Mouse (Mus musculus): ENCODE measurements around the gene Fam198a.
A peak's percentile ranks its signal among the peaks of the same experiment; 100 is the strongest.

The Fam198a gene

DNA sequence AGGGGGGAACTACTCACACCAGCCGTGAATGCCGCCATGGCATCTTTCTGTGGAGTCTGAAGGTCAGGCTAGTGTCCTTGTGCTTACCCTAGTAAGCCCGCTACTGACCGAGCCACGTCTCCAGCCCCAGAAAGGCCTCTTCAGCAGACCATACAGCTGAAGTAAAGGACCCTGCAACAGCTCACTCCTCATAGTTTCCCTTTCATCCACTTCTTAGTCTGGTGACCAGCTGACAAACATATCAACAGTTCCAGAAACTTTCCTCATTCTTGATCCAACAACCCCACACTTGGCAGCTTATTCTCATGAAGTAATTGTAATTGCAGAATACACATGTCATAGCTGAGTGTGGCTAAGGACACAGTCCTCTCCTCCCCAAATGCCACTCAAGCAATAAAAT is 73.1 kb downstream of the Fam198a start:
- peak; percentile 74 for DNase-seq

DNA sequence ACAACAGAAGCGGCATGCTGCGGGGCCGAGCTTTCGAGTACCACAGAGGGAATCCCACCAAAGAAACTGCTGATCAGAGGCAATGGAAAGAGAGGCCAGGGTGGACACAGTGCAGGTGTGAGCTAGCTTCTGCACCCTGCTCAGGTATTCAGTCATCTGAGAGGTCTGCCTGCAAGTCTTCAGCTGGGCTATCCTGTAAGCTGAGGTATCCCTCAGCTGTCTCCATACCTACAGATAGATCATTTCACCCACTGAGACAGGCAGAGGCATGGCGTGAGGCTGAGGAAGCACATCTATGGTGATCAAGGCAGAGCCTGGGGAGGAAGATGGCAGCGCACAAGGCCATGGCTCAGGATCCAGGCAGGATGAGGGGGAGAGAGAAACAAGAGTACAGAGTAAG is 73.6 kb downstream of the Fam198a start:
- no peak for DNase-seq

DNA sequence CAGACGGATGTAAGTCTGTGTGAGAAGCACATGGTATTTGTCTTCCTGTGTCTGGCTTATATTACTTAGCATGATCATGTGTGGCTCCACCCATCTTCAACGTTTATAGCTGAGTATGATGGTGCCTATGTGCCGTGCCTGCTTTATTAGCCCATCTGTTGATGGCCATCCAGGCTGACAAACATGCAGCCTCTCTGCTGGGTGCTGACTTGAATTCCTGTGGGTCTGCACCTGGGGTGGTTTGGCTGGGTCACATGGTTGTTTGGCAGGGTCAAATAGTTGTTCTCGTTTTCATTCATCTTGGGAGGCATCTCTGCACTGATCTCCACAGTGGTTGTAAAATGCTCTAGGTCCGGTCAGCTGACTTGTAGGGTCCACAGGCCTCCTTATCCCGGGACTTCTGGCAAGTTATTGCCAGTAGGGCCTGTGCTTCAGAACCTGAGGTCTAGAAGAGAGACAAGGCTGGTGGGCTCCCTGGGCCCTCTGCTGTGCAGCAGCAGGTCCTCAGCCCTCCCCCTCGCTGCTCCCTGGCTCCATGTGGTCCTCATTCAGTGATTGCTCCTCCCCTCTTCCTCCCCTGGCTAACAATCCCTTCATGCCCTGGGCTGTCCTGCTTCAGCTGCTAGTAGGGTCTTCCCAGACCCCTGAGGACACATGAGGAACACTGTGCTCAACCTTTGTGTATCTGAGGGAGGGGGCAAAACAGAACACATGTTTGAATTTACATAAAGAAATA is 75.2 kb downstream of the Fam198a start:
- DNase-seq = peak; percentile 14

DNA sequence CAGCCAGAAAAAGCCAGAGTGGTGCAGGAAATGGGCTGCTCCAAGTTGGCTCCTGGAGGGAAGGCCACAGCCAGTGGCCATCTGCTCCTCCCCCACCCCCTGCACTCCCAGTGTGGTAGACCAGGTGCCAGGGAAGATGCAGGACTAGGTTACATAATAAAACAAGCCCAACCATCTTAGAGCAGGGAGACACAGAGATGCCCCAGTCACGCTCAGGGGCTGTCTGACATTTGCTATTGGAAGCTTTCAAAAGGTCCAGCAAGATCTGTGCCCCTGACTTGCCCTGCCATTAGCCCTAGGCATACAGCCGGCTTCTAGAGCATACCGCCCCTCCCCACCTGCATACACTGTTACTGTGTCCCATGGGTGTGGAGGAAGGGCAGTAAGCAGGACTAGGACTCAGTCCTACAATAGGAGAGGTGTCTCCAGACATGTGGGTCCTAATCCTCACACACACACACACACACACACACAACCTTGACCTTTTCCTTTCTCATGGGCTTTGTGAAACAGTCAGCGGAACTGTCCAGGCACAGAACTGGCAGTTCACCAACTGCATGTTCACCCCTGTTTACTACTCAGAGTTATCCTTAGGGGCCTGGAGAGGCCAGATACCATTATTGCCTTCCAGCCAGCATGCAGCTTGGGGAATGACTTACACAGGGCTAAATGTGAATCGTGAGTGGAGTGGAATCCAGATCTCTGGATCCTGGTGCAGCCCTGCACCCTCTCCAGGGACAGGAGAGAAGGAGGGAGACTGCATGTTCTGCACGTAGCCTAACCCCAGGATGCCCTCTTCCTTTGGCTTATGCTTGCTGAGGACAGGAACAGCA is 76.5 kb downstream of the Fam198a start:
- DNase-seq = peak; percentile 75

DNA sequence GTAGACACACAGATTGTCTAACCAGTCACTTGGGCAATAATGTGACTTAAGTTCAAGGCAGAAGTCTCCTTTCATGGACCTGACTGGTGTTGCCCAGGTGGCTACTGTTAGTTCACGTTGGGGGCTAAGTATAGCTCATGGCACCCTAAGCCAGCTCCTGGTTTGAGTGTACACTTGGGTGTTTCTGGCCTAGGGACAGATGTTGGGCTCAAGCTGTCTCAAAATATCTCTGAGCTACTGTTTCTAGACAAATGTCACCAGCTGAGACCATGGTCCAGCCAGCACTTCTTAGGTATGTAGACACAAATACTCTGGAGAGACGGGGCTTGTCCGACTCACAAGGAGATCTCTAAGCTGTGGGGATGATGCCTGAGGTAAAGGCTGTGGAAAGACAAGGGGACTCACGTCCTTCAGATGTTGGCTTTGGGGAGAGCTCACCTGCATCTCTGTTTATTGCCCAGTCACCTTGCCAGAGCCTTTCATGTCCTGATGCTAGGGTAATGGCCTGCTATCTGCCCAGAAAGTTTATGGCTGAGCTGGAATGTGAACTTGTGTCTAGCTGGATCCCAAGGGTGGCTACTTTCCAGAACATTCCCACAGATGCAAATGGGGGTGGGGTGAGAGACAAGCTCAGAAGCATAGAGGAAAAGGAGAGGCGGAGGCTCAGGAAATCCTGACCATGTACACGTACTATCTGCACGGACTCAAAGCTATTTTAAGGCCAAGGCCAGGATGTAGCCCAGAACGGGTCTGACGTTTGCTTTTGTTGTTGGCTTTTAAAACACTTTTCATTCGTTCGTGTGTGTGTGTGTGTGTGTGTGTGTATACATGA is 77.3 kb downstream of the Fam198a start:
- DNase-seq = peak; percentile 87

DNA sequence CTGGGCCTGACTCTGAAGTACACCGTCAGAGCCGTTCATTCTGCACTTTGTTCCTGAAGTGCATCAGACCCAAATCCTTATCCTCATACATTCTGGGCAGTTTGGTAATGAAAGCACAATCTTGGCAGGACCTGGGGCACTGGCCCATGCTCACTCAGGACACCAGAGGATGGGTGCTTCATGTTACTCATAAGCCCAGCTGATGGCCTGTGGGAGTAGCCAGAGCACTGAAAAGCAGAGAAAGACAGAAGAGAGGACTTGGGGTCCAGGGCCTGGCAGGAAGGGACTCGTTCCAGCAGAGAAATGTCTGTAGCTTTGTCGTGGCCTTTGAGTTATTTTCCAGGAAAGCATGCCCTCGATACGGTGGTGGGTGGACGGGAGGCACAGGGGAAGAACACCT is 79.0 kb downstream of the Fam198a start:
- no peak for DNase-seq
